Mouse (Mus musculus) ES-CJ7 (cell line): ENCODE measurements around the gene Fis1.
"Not testable (repeated sequence)": the region's sequence is repeated elsewhere in the genome, so short reads cannot be mapped to it uniquely, and the experiment has no call there.

ENCODE experiments used
- DNase-seq: peaks from one replicate; pipeline ENCODE4 v3.0.0; 2011; ENCODE audit warnings: low read depth, low spot score

Fis1 gene

GRCm38 (mm10) chr5:136940845-136941560 lies 12.1 kb upstream of the Fis1 start:
- peak; percentile 85 for DNase-seq

- no peak for DNase-seq
Observed at GRCm38 (mm10) chr5:136942781-136943180, 10.3 kb upstream of the Fis1 start.

GRCm38 (mm10) chr5:136943382-136943781 lies 9.7 kb upstream of the Fis1 start:
- no peak for DNase-seq

GRCm38 (mm10) chr5:136945084-136945483 lies 8.0 kb upstream of the Fis1 start:
- DNase-seq: no peak

GRCm38 (mm10) chr5:136947874-136948273 lies 5.2 kb upstream of the Fis1 start:
- peak; percentile 71 for DNase-seq

GRCm38 (mm10) chr5:136949551-136950336 lies 3.3 kb upstream of the Fis1 start:
- DNase-seq: not testable (repeated sequence)

- peak; percentile 52 for DNase-seq
Observed at GRCm38 (mm10) chr5:136950521-136950920, 2.6 kb upstream of the Fis1 start.

- peak; percentile 58 for DNase-seq
Observed at GRCm38 (mm10) chr5:136952153-136952552, 922 bp upstream of the Fis1 start.

GRCm38 (mm10) chr5:136953440-136953951 lies 421 bp downstream of the Fis1 start:
- no peak for DNase-seq

GRCm38 (mm10) chr5:136955622-136956021 lies 2.5 kb downstream of the Fis1 start:
- no peak for DNase-seq

- no peak for DNase-seq
Observed at GRCm38 (mm10) chr5:136957250-136957649, 4.2 kb downstream of the Fis1 start.

- DNase-seq: no peak
Observed at GRCm38 (mm10) chr5:136958991-136959605, 6.0 kb downstream of the Fis1 start.

- no peak for DNase-seq
Observed at GRCm38 (mm10) chr5:136960053-136960452, 7.0 kb downstream of the Fis1 start.

GRCm38 (mm10) chr5:136961334-136961982 lies 8.4 kb downstream of the Fis1 start:
- no peak for DNase-seq

- peak; percentile 88 for DNase-seq
Observed at GRCm38 (mm10) chr5:136961983-136962461, 8.9 kb downstream of the Fis1 start.

- DNase-seq: peak; percentile 84
Observed at GRCm38 (mm10) chr5:136962501-136962900, 9.4 kb downstream of the Fis1 start.

- no peak for DNase-seq
Observed at GRCm38 (mm10) chr5:136962966-136963540, 10.0 kb downstream of the Fis1 start.

GRCm38 (mm10) chr5:136965210-136965609 lies 12.1 kb downstream of the Fis1 start:
- DNase-seq: no peak

GRCm38 (mm10) chr5:136965686-136966085 lies 12.6 kb downstream of the Fis1 start:
- DNase-seq: no peak

- no peak for DNase-seq
Observed at GRCm38 (mm10) chr5:136966331-136966730, 13.3 kb downstream of the Fis1 start, which contains the start of gene Cldn15. Gene Cldn15, plus strand, starts transcription at chr5:136966616.

GRCm38 (mm10) chr5:136966861-136967455 lies 13.9 kb downstream of the Fis1 start:
- DNase-seq: no peak
